Mouse (Mus musculus) erythroblast, embryonic 14.5 days (primary cell): Measurements from ENCODE around the gene Trove2.

Experiments
- GATA1 ChIP-seq: IDR thresholded peaks from 2 replicates; pipeline ENCODE4 v1.6.1; 2012; ENCODE audit warnings: low read length, inconsistent platforms, mixed read lengths
- TAL1 ChIP-seq: IDR thresholded peaks from 3 replicates; pipeline ENCODE4 v1.6.1; 2012; ENCODE audit warnings: low read length, inconsistent platforms, mixed read lengths

GRCm38 (mm10) chr1:143724456-143725064, 52.3 kb downstream of the Trove2 start:
- no peak for TF ChIP-seq GATA1
- TF ChIP-seq TAL1 = no peak
